Mouse (Mus musculus) G1E-ER4 (cell line): Measurements from ENCODE around the gene Fam81b. TPM values are rescaled to one million over a fixed set of nuclear protein-coding genes. Genes with fewer than 3 reads are reported as not detected.

Source experiments
- GATA1 ChIP-seq: IDR thresholded peaks from one replicate; pipeline ENCODE4 v1.8.0; 2012; ENCODE audit warnings: low read length, inconsistent platforms
- polyA plus RNA-seq: library from polyadenylated mRNA; stranded (reverse); fragments of >175 nt; gene quantifications from 2 replicates; pipeline ENCODE4 v1.2.3, GENCODE M21; 2012

Fam81b gene
- polyA plus RNA-seq, 1 experiment, result not detected

GRCm38 (mm10) chr13:76214928-76215327 lies 89.9 kb downstream of the Fam81b start:
- TF ChIP-seq GATA1, result no peak

GRCm38 (mm10) chr13:76199943-76200342 lies 104.9 kb downstream of the Fam81b start:
- no peak for TF ChIP-seq GATA1

- no peak for TF ChIP-seq GATA1
Observed at GRCm38 (mm10) chr13:76197297-76197848, 107.5 kb downstream of the Fam81b start.

- no peak for TF ChIP-seq GATA1
Observed at GRCm38 (mm10) chr13:76195431-76196138, 109.3 kb downstream of the Fam81b start.

- TF ChIP-seq GATA1, result no peak
Observed at GRCm38 (mm10) chr13:76194937-76195336, 109.9 kb downstream of the Fam81b start.

GRCm38 (mm10) chr13:76190273-76190672 lies 114.6 kb downstream of the Fam81b start:
- no peak for TF ChIP-seq GATA1

GRCm38 (mm10) chr13:76189190-76189589 lies 115.7 kb downstream of the Fam81b start:
- no peak for TF ChIP-seq GATA1

GRCm38 (mm10) chr13:76187651-76188050 lies 117.2 kb downstream of the Fam81b start:
- no peak for TF ChIP-seq GATA1

GRCm38 (mm10) chr13:76178700-76179099 lies 126.2 kb downstream of the Fam81b start:
- TF ChIP-seq GATA1, result no peak

- no peak for TF ChIP-seq GATA1
Observed at GRCm38 (mm10) chr13:76174297-76174696, 130.6 kb downstream of the Fam81b start.

- TF ChIP-seq GATA1, result no peak
Observed at GRCm38 (mm10) chr13:76160587-76160986, 144.3 kb downstream of the Fam81b start.

- TF ChIP-seq GATA1, result no peak
Observed at GRCm38 (mm10) chr13:76157508-76157907, 147.4 kb downstream of the Fam81b start.

- TF ChIP-seq GATA1, result no peak
Observed at GRCm38 (mm10) chr13:76157099-76157498, 147.8 kb downstream of the Fam81b start.

Other genes with a start within 250 kb of the Fam81b start
- not detected in 2 replicates for gene Gpr150, start 248.1 kb downstream of the Fam81b start, polyA plus RNA-seq
- gene Arsk, start 206.4 kb downstream of the Fam81b start, polyA plus RNA-seq, result 0.69 and 1.1 TPM in 2 replicates
- 0.61 and 0.68 TPM in 2 replicates for gene Ttc37, start 206.3 kb downstream of the Fam81b start, polyA plus RNA-seq
- 1.5 and 1.7 TPM in 2 replicates for gene Mctp1, start 79.5 kb upstream of the Fam81b start, polyA plus RNA-seq